Mouse (Mus musculus) brown adipose tissue, adult 24 weeks (tissue): Measurements from ENCODE around the gene Gm45808. TPM values are rescaled to one million over a fixed set of nuclear protein-coding genes. Genes with fewer than 3 reads are reported as not detected.
"Not testable (repeated sequence)": the region's sequence is repeated elsewhere in the genome, so short reads cannot be mapped to it uniquely, and the experiment has no call there.

Experiments used
- H3K27ac ChIP-seq: fragments of 200-500 bp; replicated peaks from 2 replicates; pipeline ENCODE4 v1.5.1; 2012; ENCODE audit warnings: low read depth, mild to moderate bottlenecking, low read length
- H3K4me1 ChIP-seq: fragments of 200-500 bp; 2 replicates; pipeline ENCODE4 v1.6.1; 2012; ENCODE audit warnings: low read length, mixed read lengths; ENCODE audit not compliant: control insufficient read depth, insufficient read depth, insufficient read length
- H3K4me3 ChIP-seq: fragments of 200-500 bp; 2 replicates; pipeline ENCODE4 v1.5.1; 2012; ENCODE audit warnings: low read depth, mild to moderate bottlenecking, low read length, moderate library complexity; ENCODE audit not compliant: insufficient read depth
- polyA plus RNA-seq: library from polyadenylated mRNA; stranded (reverse); fragments of >200 nt; gene quantifications from 2 replicates; pipeline ENCODE4 v1.2.4, GENCODE M21; 2012; ENCODE audit not compliant: missing spikeins, insufficient read depth, insufficient read length

The Gm45808 gene
- polyA plus RNA-seq, 1 experiment, result not detected

DNA sequence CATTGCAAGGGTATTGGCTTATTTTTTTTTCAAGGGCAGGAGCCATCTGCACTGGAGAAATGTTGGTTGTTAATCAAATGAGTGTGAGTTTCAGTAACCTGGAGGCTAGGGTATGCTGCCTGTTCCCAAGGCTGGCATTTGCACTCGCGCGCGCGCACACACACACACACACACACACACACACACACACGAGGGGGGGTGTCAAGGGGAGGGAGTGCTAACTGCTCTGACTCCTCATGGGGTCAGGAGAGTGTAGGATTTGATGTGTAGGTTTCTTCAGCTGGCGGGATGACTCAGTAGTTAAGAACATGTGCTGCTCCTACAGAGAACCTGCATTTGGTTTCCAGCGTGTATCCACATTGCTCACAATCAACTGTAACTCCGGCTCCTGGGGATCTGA lies 4.2 kb upstream of the Gm45808 start:
- peaks cover 4% of the 10 kb centered on the region; the same call in 1 of the 2 replicates for H3K4me1 ChIP-seq
- no peak overlapping the region; the same call in 1 of the 2 replicates for H3K27ac ChIP-seq
- H3K4me3 ChIP-seq, result no peak overlapping the region

DNA sequence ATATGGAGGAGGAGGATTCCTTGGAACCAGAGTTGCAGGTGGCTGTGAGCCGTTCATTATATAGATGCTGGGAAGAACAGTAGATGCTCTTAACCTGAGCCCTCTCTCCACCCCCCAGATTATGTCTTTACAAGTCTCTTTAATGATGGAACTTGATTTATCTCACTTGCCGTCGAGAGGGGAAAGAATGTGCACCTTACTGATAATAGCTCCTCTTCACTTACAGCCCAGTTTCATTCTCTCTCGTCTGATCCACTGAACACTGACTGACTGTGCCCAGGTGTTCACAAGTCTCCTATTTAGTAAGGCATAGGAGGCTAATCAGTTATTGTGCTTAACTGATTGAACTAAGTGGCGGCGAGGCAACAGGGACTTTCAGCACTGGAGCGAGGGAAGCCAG lies 3.0 kb upstream of the Gm45808 start:
- H3K27ac ChIP-seq, result no peak overlapping the region

DNA sequence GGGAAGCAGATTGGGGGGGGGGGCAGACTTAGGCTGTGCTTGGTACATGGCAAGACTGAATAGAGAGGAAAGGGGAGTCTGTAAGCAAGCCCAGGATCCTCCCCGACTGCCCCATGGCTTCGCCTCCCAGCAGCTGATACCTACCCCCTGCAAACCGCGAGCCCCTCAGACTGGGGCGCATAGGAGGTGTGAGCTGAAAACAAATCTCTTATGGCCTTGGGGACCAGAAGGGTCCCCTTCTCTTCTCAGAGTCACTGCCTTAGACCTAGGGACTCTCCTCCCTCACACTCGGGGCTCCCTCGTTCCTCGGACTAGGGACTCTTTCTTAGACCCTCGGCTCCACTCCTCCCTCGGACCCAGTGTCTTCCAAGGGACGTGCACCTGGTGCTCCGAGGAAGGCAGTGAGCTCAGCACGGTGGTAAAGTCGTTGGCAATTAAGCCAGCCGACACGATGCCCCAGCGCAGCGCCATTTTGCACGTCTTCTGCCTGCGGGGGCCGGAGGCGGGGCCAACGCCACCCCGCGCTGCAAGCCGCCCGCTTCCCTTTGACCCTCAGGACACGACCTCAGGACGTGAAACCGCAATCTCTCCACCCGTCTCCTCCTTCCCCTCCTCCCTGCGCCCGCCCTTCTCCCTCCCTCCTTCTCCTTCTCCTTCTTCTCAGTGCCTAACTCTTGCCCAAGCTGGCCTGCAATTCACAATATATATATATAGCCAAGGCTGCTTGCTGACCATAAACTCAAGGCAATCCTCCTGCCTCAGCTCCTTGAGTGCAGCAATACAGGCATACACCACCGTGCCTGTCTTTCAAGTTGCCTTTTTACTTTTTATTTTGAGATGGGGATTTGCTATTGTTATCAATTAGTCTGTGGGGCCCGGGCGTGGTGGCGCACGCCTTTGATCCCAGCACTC lies 1.9 kb upstream of the Gm45808 start, which contains the start of gene Dhdh:
Gene Dhdh, minus strand, starts transcription at position 513 of the 912 bp plus-strand sequence.
- Histone ChIP-seq H3K4me3 (peak within 1 kb of the TSS; percentile 91), H3K27ac (peak within 1 kb of the TSS; percentile 82), H3K4me1 (peaks cover 4% of the 10 kb centered on the region; the same call in 1 of the 2 replicates)

More for the DNA sequence above, 3.0 kb upstream of the Gm45808 start:
- Histone ChIP-seq H3K4me1 (peaks cover 4% of the 10 kb centered on the region; the same call in 1 of the 2 replicates), H3K4me3 (no peak overlapping the region)

DNA sequence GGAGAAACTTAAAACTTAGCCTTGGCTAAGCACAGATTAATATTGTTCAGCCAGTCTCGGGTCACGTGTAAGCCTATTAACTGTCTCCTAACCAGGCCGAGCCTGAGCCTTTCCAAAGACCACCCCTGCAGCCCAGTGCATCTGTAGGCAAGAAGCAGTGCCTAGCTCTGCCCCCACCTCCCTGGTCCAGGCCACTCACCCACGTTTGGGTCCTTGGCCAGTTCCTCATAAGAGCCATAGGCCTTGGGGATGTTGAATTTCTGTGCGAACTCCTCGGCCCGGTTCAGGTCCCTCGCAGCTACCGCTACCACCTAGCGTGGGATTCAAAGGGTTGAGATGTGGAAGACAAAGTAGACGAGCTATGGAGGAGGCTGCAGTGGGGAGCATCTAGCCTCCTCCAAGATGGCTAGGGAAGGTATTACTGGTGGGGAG lies 1.3 kb upstream of the Gm45808 start:
- H3K27ac ChIP-seq, result peak overlapping the region; percentile 66
- H3K4me1 ChIP-seq, result peaks cover 4% of the 10 kb centered on the region; the same call in 1 of the 2 replicates
- H3K4me3 ChIP-seq, result peak overlapping the region; percentile 91

DNA sequence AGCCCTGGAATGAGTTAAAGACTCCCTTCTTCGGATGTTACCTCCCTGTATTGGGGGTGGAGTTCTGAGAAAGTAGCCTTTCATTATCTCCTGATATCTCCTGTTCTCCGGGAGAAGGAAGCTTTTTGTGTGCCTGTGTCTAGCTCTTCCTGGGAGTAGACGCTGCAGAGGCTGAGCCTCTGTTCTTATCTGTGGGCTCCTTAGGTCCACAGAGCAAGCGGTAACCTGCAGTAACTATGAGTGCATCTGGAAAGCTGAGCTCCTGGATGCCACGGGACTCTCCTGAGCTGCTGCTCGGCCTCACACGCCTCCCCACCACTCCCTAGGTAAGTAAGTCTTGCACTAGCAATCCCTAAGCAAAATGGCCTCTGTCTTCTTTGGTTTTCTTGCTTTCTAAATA lies 453 bp downstream of the Gm45808 start:
- peaks cover 4% of the 10 kb centered on the region; the same call in 1 of the 2 replicates for H3K4me1 ChIP-seq
- no peak overlapping the region for H3K4me3 ChIP-seq
- H3K27ac ChIP-seq, result no peak overlapping the region

DNA sequence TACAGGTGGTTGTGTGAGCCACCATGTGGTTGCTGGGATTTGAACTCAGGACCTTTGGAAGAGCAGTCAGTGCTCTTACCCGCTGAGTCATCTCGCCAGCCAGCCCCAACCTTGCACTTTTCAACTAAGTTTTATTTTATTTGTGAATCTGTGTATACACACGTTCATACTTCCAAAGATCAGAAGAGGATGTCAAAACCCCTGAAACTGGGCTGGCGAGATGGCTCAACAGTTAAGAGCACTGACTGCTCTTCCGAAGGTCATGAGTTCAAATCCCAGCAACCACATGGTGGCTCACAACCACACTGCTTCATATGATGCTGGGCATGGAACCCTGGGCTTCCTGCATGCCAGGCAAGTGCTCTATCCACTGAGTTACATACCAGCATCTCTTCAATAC lies 1.6 kb downstream of the Gm45808 start:
- H3K4me3 ChIP-seq, H3K4me1 ChIP-seq, H3K27ac ChIP-seq: not testable (repeated sequence)

DNA sequence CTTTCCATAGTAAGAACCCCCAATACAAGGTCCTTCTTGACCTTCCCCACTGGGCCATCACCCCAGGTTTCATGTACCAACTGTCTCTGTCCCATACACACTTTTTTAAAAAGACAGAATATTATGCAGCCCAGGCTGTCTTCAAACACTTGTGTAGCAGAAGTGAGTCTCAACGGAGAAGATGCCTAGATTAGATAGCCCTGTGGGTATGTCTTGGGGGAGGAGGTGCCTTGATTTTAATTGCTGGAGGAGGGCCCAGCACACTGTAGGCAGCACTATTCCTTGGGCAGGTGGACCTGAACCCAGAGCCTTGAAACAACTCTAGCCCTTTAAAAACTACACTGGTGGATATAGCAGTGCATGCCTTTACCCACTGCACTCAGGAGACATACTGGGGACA lies 4.4 kb downstream of the Gm45808 start:
- Histone ChIP-seq H3K27ac (no peak overlapping the region), H3K4me1 (no peaks in the 10 kb centered on the region; the same call in 1 of the 2 replicates), H3K4me3 (no peak overlapping the region)

DNA sequence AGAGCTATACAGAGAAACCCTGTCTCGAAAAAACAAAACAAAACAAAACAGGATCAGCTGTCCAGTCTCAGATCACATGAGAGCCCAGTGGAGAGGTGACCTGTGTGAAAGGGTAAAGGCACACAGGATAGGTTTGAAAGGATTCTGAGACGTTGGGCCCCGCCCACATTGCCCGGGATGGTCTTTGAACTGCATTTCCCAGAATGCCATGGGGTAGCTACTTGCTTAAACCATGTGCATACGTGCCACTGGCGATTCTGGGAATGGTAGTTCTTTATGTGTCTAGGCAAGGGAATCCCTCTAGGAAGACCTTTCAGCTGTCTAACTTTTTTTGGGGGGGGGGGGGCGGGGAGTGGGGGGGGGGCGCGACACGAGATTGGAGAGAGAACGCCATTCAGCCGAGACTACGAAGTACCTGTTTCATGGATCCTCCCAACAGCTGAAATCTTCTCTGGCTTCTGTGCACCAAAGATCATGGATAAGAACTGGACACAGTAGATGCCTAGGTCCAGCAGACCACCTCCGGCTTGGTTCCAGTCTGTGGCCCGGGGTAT lies 5.2 kb downstream of the Gm45808 start, which contains the start of gene Tulp2:
Gene Tulp2, plus strand, starts transcription at position 504 of the 554 bp plus-strand sequence.
- Histone ChIP-seq H3K27ac (no peak within 1 kb of the TSS), H3K4me1 (no peaks in the 10 kb centered on the region), H3K4me3 (no peak within 1 kb of the TSS)

DNA sequence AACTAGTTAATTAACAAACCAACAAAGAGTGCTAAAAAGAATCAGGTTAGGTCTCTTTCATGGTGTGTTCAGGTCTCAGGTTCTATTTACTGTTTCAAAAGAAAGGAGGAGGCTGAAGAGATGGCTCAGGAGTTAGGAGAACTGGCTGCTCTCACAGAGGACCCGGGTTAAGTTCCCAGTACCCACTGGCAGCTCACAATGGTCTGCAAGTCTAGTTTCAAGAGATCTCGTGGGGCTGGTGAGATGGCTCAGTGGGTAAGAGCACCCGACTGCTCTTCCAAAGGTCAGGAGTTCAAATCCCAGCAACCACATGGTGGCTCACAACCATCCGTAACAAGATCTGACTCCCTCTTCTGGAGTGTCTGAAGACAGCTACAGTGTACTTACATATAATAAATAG lies 6.3 kb downstream of the Gm45808 start:
- not testable (repeated sequence) for H3K27ac ChIP-seq, H3K4me3 ChIP-seq

DNA sequence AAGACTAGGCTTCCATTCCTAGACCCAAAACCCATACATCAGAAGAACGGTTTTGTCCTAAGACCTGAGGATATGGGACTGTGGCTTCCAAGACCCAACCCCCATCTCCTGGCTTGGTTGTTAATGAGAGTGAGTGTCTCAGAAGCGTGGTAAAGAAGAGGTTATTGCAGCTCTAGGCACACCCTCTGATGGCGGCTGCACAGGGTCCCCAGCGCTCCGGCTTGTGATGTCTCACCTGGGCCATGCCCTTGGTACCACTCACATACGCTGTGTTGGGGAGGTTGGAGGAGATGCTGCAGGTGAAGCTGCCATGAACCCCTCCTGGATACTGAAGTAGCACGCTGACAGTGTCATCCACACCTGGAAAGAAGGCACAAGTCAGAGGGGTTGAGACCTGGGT lies 7.8 kb downstream of the Gm45808 start:
- no peaks in the 10 kb centered on the region for H3K4me1 ChIP-seq
- H3K27ac ChIP-seq, result no peak overlapping the region
- no peak overlapping the region for H3K4me3 ChIP-seq

More for the DNA sequence above, 6.3 kb downstream of the Gm45808 start:
- H3K4me1 ChIP-seq, result not testable (repeated sequence)

DNA sequence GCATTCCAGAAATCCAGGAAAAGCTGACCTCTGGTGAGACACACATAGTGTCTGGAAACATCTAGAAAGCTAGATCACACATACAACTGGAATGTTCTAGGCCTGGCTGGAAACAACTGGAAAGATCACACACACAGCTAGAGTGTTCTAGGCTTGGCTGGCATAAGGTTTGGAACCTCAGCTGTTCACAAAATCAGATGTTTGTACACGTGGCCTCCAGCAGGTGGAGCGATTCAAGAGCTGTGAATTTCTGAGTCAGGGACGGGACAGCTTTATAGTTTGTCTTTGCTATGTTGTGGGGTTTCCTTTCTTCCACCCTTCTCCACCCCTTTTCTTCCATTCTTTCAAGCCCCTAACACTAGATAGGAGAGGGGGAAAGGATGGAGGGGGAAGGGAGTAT lies 9.6 kb downstream of the Gm45808 start:
- no peak overlapping the region for H3K27ac ChIP-seq

DNA sequence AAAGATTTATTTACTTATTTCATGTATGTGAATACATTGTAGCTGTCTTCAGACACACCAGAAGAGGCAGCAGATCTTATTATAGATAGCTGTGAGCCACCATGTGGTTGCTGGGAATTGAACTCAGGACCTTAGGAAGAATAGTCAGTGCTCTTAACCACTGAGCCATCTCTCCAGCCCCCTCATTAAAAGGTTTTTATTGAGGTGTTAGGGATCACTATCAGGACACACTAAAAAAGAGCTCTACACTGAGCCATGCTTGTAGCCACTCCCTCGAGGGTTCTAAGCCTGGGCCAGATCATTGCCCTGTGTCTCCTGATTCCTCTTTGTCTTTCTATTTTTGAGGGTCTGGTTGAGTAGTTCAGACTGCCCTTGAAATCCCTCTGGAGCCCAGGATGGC lies 10.2 kb downstream of the Gm45808 start:
- Histone ChIP-seq H3K4me3 (no peak overlapping the region), H3K27ac (no peak overlapping the region), H3K4me1 (no peaks in the 10 kb centered on the region)

More for the DNA sequence above, 9.6 kb downstream of the Gm45808 start:
- H3K4me1 ChIP-seq, result no peaks in the 10 kb centered on the region
- H3K4me3 ChIP-seq, result no peak overlapping the region

DNA sequence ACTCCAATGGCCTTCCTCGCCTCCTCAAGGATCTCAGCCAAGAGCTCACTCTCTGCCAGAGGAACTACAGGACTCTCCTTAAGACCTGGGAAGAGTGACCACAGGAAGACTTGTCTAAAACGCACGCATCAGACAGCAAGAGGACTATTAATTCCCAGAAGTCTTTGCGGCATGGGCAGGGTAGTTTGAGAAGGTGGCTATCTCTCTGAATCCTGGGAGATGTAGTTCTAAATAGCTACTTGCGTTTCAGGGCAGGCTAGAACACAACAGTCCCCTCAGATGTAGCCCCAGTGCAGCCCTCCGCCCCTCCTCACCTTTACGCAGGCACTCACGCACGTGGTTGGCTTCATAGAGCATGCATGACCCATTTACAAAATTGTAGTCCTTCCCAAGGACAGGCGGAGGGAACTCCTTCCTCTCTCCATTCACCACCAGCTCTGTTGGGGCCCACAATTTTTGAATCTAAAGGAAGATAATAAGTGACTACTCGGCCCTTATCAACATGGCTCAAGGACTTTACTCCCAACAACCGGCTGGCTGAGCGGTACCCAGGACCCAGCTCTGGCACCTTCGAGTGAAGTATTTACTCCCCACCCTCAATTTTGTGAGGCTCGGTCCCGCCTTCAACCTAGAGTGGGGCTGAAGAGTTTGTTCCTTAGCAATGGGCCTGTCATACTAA lies 11.2 kb downstream of the Gm45808 start:
- Histone ChIP-seq H3K4me1 (no peaks in the 10 kb centered on the region), H3K4me3 (no peak overlapping the region), H3K27ac (no peak overlapping the region)

DNA sequence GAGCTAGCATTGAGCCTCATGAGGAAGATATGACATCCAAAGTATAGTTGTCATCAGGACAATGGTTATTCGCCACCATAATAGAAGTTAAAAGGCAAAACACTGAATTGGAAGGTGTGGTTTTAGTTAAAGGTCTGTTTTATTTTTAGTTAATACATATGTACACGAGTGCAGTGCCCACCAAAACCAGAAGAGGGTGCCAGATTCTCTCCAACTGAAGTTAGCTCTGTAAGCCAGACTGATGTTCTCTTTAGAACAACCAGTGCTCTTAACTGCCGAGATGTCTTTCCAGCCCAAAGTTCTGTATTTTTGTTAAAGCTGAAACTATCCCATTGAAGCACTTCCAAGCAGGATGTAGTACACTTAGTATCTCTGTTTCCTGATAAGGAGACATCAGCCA lies 15.7 kb downstream of the Gm45808 start:
- H3K4me3 ChIP-seq, result no peak overlapping the region
- H3K27ac ChIP-seq, result no peak overlapping the region
- peaks cover 3% of the 10 kb centered on the region for H3K4me1 ChIP-seq

DNA sequence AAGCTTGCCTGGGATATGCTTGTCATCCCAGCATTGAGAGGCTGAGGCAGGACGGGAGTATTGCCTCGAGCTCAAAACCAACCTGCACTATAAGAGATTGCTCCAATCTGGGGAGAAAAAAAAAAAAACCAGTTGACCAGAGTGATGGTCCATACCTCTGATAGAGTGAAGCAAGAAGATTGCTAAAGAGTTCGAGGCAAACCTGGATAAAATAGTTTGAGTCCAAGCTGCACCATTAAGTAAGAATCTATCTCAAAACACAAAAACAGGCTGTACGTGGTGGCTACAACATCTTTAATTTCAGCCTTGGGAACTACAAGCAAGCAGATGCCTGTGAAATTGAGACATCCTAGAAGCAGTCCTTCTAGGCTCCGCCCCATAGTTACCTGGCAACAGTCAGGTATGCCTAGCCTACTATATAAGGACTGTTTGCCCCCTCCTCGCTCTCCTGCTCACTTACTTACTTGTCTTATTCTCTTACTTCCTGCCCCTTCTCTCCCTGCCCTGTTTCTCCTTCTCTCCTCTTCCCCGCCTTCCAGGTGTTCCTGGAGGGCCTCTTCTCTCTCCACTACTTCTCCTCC lies 19.4 kb downstream of the Gm45808 start:
- Histone ChIP-seq H3K4me1 (peaks cover 6% of the 10 kb centered on the region), H3K4me3 (peak overlapping the region; percentile 61), H3K27ac (no peak overlapping the region)
